Comparison of ENCODE assay signal across 26 mouse cellular contexts in genomic region chr17:15528887-15529286, GRCm38 (mm10).
"Had no signal": no experiment of that assay in that cellular context is flagged by ENCODE, and none has a peak within 500 bp of the region (broad histone marks: within the 10 kb centered on the region; RNA-seq: fewer than 3 reads in every experiment).

No protein-coding gene starts in this region.

- H3K27me3 ChIP-seq: heart, embryonic 15.5 days; hindbrain, embryonic 13.5 days; hindbrain, embryonic 15.5 days; intestine, embryonic 15.5 days; limb, embryonic 13.5 days; limb, embryonic 15.5 days; liver, embryonic 12.5 days had no signal

- ATAC-seq: inflammation-experienced regulatory T-cells, adult 6 months; intestine, embryonic 15.5 days; intestine, postnatal 0 days; liver, embryonic 12.5 days had no signal

- H3K9ac ChIP-seq: heart, embryonic 13.5 days; heart, embryonic 15.5 days; hindbrain, embryonic 13.5 days; hindbrain, embryonic 15.5 days; intestine, embryonic 15.5 days; limb, embryonic 13.5 days; limb, embryonic 15.5 days; liver, embryonic 12.5 days had no signal

- H3K4me3 ChIP-seq: gastrocnemius, adult 2 months; heart, adult 2 months; heart, embryonic 13.5 days; heart, embryonic 15.5 days; hindbrain, embryonic 13.5 days; hindbrain, embryonic 15.5 days; intestine, embryonic 15.5 days; limb, embryonic 15.5 days had no signal

- H3K9me3 ChIP-seq: heart, embryonic 13.5 days; heart, embryonic 15.5 days; hindbrain, embryonic 13.5 days; hindbrain, embryonic 15.5 days; intestine, embryonic 15.5 days; limb, embryonic 13.5 days; limb, embryonic 15.5 days; liver, embryonic 12.5 days had no signal

- H3K4me2 ChIP-seq: heart, embryonic 11.5 days; intestine, embryonic 15.5 days; limb, embryonic 13.5 days had no signal

- H3K27ac ChIP-seq: gastrocnemius, adult 2 months; heart, adult 2 months; heart, embryonic 13.5 days; heart, embryonic 15.5 days; hindbrain, embryonic 13.5 days; hindbrain, embryonic 15.5 days; intestine, embryonic 15.5 days; limb, embryonic 13.5 days; limb, embryonic 15.5 days; liver, embryonic 12.5 days had no signal

- DNase-seq: gastrocnemius, adult 2 months; gastrocnemius, postnatal 10 days; gastrocnemius, postnatal 25 days; heart, adult 11 months; heart, adult 2 months; heart, postnatal 14 days; heart, postnatal 36 days; kidney, adult 18-20 months; kidney, adult 8-10 months; kidney, postnatal 10 days; kidney, postnatal 25 days; kidney, postnatal 4 days; layer of hippocampus, adult 9-11 months; layer of hippocampus, postnatal 36 days; left cerebral cortex, postnatal 4 days had no signal
